Mouse (Mus musculus): Measurements from ENCODE around the gene Hinfp. TPM values are rescaled to one million over a fixed set of nuclear protein-coding genes. Genes with fewer than 3 reads are reported as not detected.

Gene Hinfp
- polyA plus RNA-seq, 1 experiment from 2014 or later: 12.7 TPM

GRCm38 (mm10) chr9:44269077-44269476 is 36.4 kb downstream of the Hinfp start:
- Histone ChIP-seq H3K4me3 (replicated peaks) (no peak overlapping the region), H3K27ac (replicated peaks) (peak overlapping the region; percentile 88; the same call in 1 of the 2 replicates), H3K4me2 (peak overlapping the region; percentile 97), H3K9me3 (replicated peaks) (no peaks in the 10 kb centered on the region), H3K4me1 (replicated peaks) (peaks cover 29% of the 10 kb centered on the region), H3K27me3 (no peaks in the 10 kb centered on the region), H3K36me3 (replicated peaks) (peaks cover 15% of the 10 kb centered on the region), H3K9ac (no peak overlapping the region)
- WGBS (ENCODE audit: insufficient replicate concordance): 62% methylated on average over 3 of the region's 3 CpGs
- ATAC-seq (ENCODE audit: insufficient read depth): no peak

- Histone ChIP-seq H3K4me3 (replicated peaks) (peak within 1 kb of the TSS; percentile 66), H3K4me2 (peak within 1 kb of the TSS; percentile 97), H3K9me3 (replicated peaks) (no peaks in the 10 kb centered on the region), H3K27ac (replicated peaks) (peak within 1 kb of the TSS; percentile 88), H3K27me3 (no peaks in the 10 kb centered on the region), H3K9ac (peak within 1 kb of the TSS; percentile 77), H3K4me1 (replicated peaks) (peaks cover 29% of the 10 kb centered on the region), H3K36me3 (replicated peaks) (peaks cover 12% of the 10 kb centered on the region)
- 19% methylated on average over 6 of the region's 6 CpGs for WGBS (ENCODE audit: insufficient replicate concordance)
- ATAC-seq (ENCODE audit: insufficient read depth): peak; percentile 69
These were observed 37.0 kb downstream of the Hinfp start, which contains the start of gene Nlrx1 for GRCm38 (mm10) chr9:44268432-44268831. Nlrx1 (minus strand) TSS chr9:44268599.

GRCm38 (mm10) chr9:44268027-44268360 is 37.5 kb downstream of the Hinfp start:
- peak overlapping the region; percentile 66 for H3K4me3 ChIP-seq (replicated peaks)
- no peaks in the 10 kb centered on the region for H3K27me3 ChIP-seq
- peak overlapping the region; percentile 88 for H3K27ac ChIP-seq (replicated peaks)
- no peaks in the 10 kb centered on the region for H3K9me3 ChIP-seq (replicated peaks)
- H3K9ac ChIP-seq: peak overlapping the region; percentile 77
- peaks cover 8% of the 10 kb centered on the region for H3K36me3 ChIP-seq (replicated peaks)
- H3K4me2 ChIP-seq: peak overlapping the region; percentile 97
- WGBS (ENCODE audit: insufficient replicate concordance): 1% methylated on average over 27 of the region's 28 CpGs
- ATAC-seq (ENCODE audit: insufficient read depth): peak; percentile 83
- peaks cover 29% of the 10 kb centered on the region for H3K4me1 ChIP-seq (replicated peaks)

- H3K27ac ChIP-seq (replicated peaks): peak overlapping the region; percentile 88
- peak overlapping the region; percentile 77 for H3K9ac ChIP-seq
- no peaks in the 10 kb centered on the region for H3K9me3 ChIP-seq (replicated peaks)
- H3K4me2 ChIP-seq: peak overlapping the region; percentile 97
- no peak for ATAC-seq (ENCODE audit: insufficient read depth)
- 0 out of 2 replicates have a peak, but pooled peaks cover 4% of the 10 kb centered on the region for H3K36me3 ChIP-seq (replicated peaks)
- no peaks in the 10 kb centered on the region for H3K27me3 ChIP-seq
- peak overlapping the region; percentile 66 for H3K4me3 ChIP-seq (replicated peaks)
- H3K4me1 ChIP-seq (replicated peaks): peaks cover 29% of the 10 kb centered on the region
- 8% methylated on average over 23 of the region's 23 CpGs for WGBS (ENCODE audit: insufficient replicate concordance)
These were observed 38.0 kb downstream of the Hinfp start for GRCm38 (mm10) chr9:44267319-44268026.

- Histone ChIP-seq H3K9ac (no peak overlapping the region), H3K4me3 (replicated peaks) (peak overlapping the region; percentile 66; the same call in 1 of the 2 replicates)
These were observed 38.8 kb downstream of the Hinfp start for GRCm38 (mm10) chr9:44266478-44267226.

GRCm38 (mm10) chr9:44261388-44261787 is 44.1 kb downstream of the Hinfp start:
- H3K9me3 ChIP-seq (replicated peaks): no peaks in the 10 kb centered on the region
- 0 out of 2 replicates have a peak, but pooled peaks cover 4% of the 10 kb centered on the region for H3K36me3 ChIP-seq (replicated peaks)
- 71% methylated on average over 14 of the region's 14 CpGs for WGBS (ENCODE audit: insufficient replicate concordance)
- H3K9ac ChIP-seq: no peak overlapping the region
- H3K4me3 ChIP-seq (replicated peaks): no peak overlapping the region
- no peak overlapping the region for H3K4me2 ChIP-seq
- H3K27me3 ChIP-seq: no peaks in the 10 kb centered on the region
- no peak for ATAC-seq (ENCODE audit: insufficient read depth)
- peaks cover 10% of the 10 kb centered on the region; the same call in 1 of the 2 replicates for H3K4me1 ChIP-seq (replicated peaks)
- H3K27ac ChIP-seq (replicated peaks): no peak overlapping the region

More at GRCm38 (mm10) chr9:44266478-44267226, 38.8 kb downstream of the Hinfp start:
- Histone ChIP-seq H3K4me1 (replicated peaks) (peaks cover 29% of the 10 kb centered on the region), H3K36me3 (replicated peaks) (0 out of 2 replicates have a peak, but pooled peaks cover 4% of the 10 kb centered on the region), H3K9me3 (replicated peaks) (no peaks in the 10 kb centered on the region), H3K4me2 (peak overlapping the region; percentile 97), H3K27me3 (no peaks in the 10 kb centered on the region), H3K27ac (replicated peaks) (0 out of 2 replicates have a peak overlapping the region, but pooled peaks have one; percentile 88)
- WGBS (ENCODE audit: insufficient replicate concordance): 64% methylated on average over 8 of the region's 8 CpGs
- ATAC-seq (ENCODE audit: insufficient read depth): no peak

GRCm38 (mm10) chr9:44259014-44259413 is 46.5 kb downstream of the Hinfp start:
- no peaks in the 10 kb centered on the region for H3K27me3 ChIP-seq
- ATAC-seq (ENCODE audit: insufficient read depth): no peak
- no peak overlapping the region for H3K9ac ChIP-seq
- 49% methylated on average over 10 of the region's 10 CpGs for WGBS (ENCODE audit: insufficient replicate concordance)
- no peak overlapping the region for H3K4me3 ChIP-seq (replicated peaks)
- no peaks in the 10 kb centered on the region for H3K9me3 ChIP-seq (replicated peaks)
- H3K27ac ChIP-seq (replicated peaks): peak overlapping the region; percentile 51
- 0 out of 2 replicates have a peak, but pooled peaks cover 4% of the 10 kb centered on the region for H3K36me3 ChIP-seq (replicated peaks)
- no peak overlapping the region for H3K4me2 ChIP-seq
- H3K4me1 ChIP-seq (replicated peaks): peaks cover 22% of the 10 kb centered on the region; the same call in 1 of the 2 replicates

- Histone ChIP-seq H3K9ac (no peak overlapping the region), H3K4me1 (replicated peaks) (peaks cover 20% of the 10 kb centered on the region; the same call in 1 of the 2 replicates), H3K9me3 (replicated peaks) (no peaks in the 10 kb centered on the region), H3K36me3 (replicated peaks) (no peaks in the 10 kb centered on the region), H3K27me3 (peaks cover 4% of the 10 kb centered on the region; the same call in 1 of the 2 replicates), H3K27ac (replicated peaks) (peak overlapping the region; percentile 38; the same call in 1 of the 2 replicates), H3K4me2 (no peak overlapping the region), H3K4me3 (replicated peaks) (no peak overlapping the region)
- 74% methylated on average over 8 of the region's 8 CpGs for WGBS (ENCODE audit: insufficient replicate concordance)
- ATAC-seq (ENCODE audit: insufficient read depth): no peak
These were observed 49.3 kb downstream of the Hinfp start for GRCm38 (mm10) chr9:44256213-44256612.

- Histone ChIP-seq H3K4me3 (replicated peaks) (no peak overlapping the region), H3K9ac (no peak overlapping the region), H3K27me3 (peaks cover 7% of the 10 kb centered on the region; the same call in 1 of the 2 replicates), H3K27ac (replicated peaks) (peak overlapping the region; percentile 38; the same call in 1 of the 2 replicates), H3K4me2 (no peak overlapping the region), H3K4me1 (replicated peaks) (peaks cover 26% of the 10 kb centered on the region), H3K9me3 (replicated peaks) (no peaks in the 10 kb centered on the region), H3K36me3 (replicated peaks) (no peaks in the 10 kb centered on the region)
- WGBS (ENCODE audit: insufficient replicate concordance): 66% methylated on average over 6 of the region's 6 CpGs
- ATAC-seq (ENCODE audit: insufficient read depth): no peak
These were observed 50.3 kb downstream of the Hinfp start for GRCm38 (mm10) chr9:44255136-44255521.

- 48% methylated on average over 5 of the region's 5 CpGs for WGBS (ENCODE audit: insufficient replicate concordance)
- Histone ChIP-seq H3K9me3 (replicated peaks) (no peaks in the 10 kb centered on the region), H3K4me1 (replicated peaks) (peaks cover 32% of the 10 kb centered on the region), H3K9ac (no peak overlapping the region), H3K36me3 (replicated peaks) (no peaks in the 10 kb centered on the region), H3K27ac (replicated peaks) (no peak overlapping the region), H3K4me3 (replicated peaks) (no peak overlapping the region), H3K4me2 (no peak overlapping the region), H3K27me3 (peaks cover 12% of the 10 kb centered on the region; the same call in 1 of the 2 replicates)
- ATAC-seq (ENCODE audit: insufficient read depth): no peak
These were observed 50.8 kb downstream of the Hinfp start for GRCm38 (mm10) chr9:44254508-44255135.

All from liver, embryonic 15.5 days (tissue).